Mouse (Mus musculus): ENCODE results near the gene Gm3633. TPM values are rescaled to one million over a fixed set of nuclear protein-coding genes. Genes with fewer than 3 reads are reported as not detected.
"Not testable (repeated sequence)": the region's sequence is repeated elsewhere in the genome, so short reads cannot be mapped to it uniquely, and the experiment has no call there.

The Gm3633 gene
- polyA plus RNA-seq (2012; rRNA removed), result not detected in 2 replicates

- DNase-seq (ENCODE audit: low spot score), result not testable (repeated sequence)
Measured at GRCm38 (mm10) chr14:42641817-42642216, at the start of gene Gm3633. TSS of gene Gm3633 (minus strand) at chr14:42641917.

DNA sequence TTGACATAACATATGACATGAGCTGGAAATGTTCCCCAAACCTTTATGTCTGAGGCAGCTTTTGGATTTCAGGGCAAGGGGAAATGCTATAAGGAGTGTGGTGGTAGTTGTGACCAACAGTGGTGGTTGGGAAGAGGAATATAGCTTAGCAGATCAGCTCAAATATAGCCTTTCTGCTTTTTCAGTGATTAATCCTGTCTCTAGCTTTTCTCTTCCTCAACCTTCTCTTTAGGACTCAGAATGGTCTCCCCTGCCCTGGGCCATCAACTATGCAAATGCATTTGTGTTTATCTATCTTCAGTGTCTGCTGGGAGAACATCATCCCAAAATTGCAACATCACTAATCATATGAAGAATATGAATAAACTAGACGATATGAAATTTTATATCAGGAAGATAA, 13.9 kb upstream of the Gm3633 start, which contains the start of gene Gm10378:
Gm10378 (plus strand) TSS at position 301 of the 400 bp plus-strand sequence.
- DNase-seq (ENCODE audit: low spot score), result not testable (repeated sequence)

DNA sequence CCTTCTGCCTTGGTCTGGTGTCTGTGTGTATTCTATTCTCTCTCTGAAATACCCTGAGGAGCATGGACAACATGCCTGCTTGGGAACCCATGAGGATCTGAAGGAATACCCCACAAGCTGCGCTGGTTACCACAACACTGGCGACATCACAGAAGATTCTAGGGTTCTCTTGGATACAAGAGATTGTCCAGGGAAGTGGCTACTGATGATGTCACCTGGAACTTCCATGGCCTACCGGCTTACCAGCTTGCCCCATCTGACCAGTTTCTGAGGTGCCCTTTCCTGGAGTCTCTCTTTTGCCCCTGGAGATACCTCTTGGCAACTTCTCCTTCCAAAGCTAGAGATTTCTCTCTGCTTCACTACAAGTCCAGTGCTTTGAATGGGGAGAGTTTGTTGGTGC, 41.9 kb downstream of the Gm3633 start, which contains the start of gene Gm17124:
Gm17124 (minus strand) TSS at position 101 of the 400 bp plus-strand sequence.
- not testable (repeated sequence) for DNase-seq (ENCODE audit: low spot score)

Other genes starting within 250 kb of the Gm3633 start
- not detected in 2 replicates for gene Gm8005, start 202.2 kb downstream of the Gm3633 start, polyA plus RNA-seq (2012; rRNA removed)
- gene Gm8011, start 178.0 kb downstream of the Gm3633 start, polyA plus RNA-seq (2012; rRNA removed), result not detected in 2 replicates
- not detected in 2 replicates for gene Gm8020, start 139.6 kb downstream of the Gm3633 start, polyA plus RNA-seq (2012; rRNA removed)
- gene Gm8024, start 117.6 kb downstream of the Gm3633 start, polyA plus RNA-seq (2012; rRNA removed), result not detected in 2 replicates
- not detected in 2 replicates for gene Gm17124, start 42.0 kb downstream of the Gm3633 start, polyA plus RNA-seq (2012; rRNA removed)
- gene Gm10378, start 14.0 kb upstream of the Gm3633 start, polyA plus RNA-seq (2012; rRNA removed), result not detected in 2 replicates
- not detected in 2 replicates for gene Gm3015, start 126.9 kb upstream of the Gm3633 start, polyA plus RNA-seq (2012; rRNA removed)
- not detected in 2 replicates for gene Gm10377, start 156.1 kb upstream of the Gm3633 start, polyA plus RNA-seq (2012; rRNA removed)
- not detected in 2 replicates for gene Gm21977, start 211.6 kb upstream of the Gm3633 start, polyA plus RNA-seq (2012; rRNA removed)

Data from urinary bladder, adult 2 months (tissue).